Mouse (Mus musculus) spleen, adult 2 months (tissue): Measurements from ENCODE around the gene Xpo5.

Experiments
- CTCF ChIP-seq: fragments of 200-500 bp; IDR thresholded peaks from 2 replicates; pipeline ENCODE4 v1.5.1; 2011; ENCODE audit warnings: mild to moderate bottlenecking, inconsistent platforms; ENCODE audit not compliant: insufficient read depth, insufficient read length, insufficient replicate concordance; ENCODE audit errors: extremely low read depth
- POLR2A ChIP-seq: fragments of 200-500 bp; IDR thresholded peaks from 2 replicates; pipeline ENCODE4 v1.6.1; 2011; ENCODE audit warnings: low read depth, low read length, inconsistent platforms

DNA sequence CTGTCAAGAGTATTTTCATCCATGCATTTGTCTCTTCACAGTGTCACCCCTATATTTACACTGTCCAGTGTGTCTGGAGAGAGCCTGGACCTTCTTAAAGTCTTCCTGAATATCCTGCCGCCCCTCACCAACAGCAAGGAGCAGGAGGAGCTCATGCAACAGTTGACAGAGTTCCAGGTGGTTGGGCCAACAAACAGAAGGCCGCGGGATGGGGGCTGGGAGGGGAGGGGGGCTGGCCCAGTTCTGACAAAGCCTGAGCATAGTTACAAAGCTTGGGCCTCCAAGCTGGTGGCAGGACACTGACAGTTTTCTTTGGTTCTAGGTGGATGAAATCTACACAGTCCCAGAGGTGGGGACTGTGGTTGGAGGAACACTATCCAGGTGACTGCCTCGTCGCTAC, 36.3 kb upstream of the Xpo5 start:
- TF ChIP-seq POLR2A: no peak
- TF ChIP-seq CTCF: no peak
